Mouse (Mus musculus) layer of hippocampus, adult 9-11 months (tissue): Measurements from ENCODE around the gene Izumo1.

ENCODE experiments used
- DNase-seq: peaks from one replicate; pipeline ENCODE4 v3.0.0; 2022

The Izumo1 gene

DNA sequence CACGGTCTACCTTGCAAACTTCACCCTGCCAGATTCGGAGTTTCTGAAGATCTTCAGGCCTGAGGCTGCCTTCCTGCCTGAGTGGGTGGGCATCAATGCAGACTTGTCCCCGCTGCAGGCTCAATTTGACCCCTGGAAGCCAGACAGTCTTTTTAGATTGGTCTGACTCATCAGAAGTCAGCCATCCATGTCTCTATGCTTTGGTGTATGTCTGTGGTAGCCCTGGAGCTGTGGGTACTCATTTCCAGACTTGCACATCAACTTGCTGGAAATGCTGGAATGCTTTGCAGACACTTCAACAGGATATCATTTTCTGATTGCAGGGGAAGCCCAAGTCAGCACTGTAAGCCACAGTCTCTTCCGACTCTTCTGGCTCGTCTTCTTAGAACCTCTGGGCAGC, 2.0 kb upstream of the Izumo1 start:
- no peak for DNase-seq

DNA sequence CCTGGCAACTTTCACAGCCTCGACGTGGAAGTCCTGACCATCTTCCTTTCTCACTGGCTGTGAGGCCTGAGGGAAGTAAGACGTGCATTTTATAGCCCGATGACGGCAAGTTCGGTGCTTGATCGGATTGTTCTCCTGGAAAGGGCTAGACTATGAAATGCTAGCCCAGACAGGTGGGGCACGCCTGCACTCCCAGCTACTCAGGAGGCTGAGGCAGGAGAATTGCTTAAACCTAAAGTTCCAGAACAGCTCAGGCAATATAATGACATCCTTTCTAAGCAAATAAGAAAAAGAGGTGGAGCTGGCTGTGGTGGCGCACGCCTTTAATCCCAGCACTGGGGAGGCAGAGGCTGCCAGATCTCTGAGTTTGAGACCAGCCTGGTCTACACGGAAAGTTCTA, 1.9 kb downstream of the Izumo1 start:
- no peak for DNase-seq

DNA sequence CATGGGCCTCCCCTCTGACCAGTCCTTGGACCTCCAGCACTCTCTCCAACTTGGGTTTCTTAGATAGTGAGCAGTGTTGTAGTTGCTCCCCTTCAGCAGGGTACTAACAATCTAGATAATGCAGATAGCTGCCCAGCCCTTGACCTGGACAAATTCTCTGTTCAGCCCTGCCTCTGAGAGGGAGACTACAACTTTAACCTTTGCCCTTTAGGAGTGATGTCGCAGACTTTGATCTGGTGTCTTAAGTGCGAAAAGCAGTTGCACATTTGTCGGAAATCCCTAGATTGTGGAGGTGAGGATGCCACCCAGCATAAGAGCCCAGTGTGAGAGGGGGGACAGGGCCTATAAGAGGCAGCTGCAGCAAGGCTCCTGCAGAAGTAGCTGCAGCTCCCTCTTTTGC, 3.1 kb downstream of the Izumo1 start:
- no peak for DNase-seq

DNA sequence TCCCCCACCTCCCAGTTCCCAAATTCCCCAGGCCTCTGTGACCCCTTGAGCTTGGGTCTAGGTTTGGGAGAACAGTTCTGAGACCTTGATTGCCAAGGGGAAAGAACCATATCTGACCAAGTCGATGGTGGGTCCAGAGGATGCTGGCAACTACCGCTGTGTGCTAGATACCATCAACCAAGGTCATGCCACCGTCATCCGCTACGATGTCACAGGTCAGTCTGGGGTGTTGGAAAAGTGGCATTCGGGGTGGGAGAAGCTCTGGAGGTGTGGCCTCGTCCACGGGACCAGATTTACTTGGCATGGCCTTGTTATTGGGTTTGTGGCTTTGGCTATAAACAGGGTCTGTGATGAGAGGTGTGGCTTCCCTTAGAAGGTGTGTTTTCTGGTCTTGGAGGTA, 3.9 kb downstream of the Izumo1 start:
- DNase-seq: no peak

DNA sequence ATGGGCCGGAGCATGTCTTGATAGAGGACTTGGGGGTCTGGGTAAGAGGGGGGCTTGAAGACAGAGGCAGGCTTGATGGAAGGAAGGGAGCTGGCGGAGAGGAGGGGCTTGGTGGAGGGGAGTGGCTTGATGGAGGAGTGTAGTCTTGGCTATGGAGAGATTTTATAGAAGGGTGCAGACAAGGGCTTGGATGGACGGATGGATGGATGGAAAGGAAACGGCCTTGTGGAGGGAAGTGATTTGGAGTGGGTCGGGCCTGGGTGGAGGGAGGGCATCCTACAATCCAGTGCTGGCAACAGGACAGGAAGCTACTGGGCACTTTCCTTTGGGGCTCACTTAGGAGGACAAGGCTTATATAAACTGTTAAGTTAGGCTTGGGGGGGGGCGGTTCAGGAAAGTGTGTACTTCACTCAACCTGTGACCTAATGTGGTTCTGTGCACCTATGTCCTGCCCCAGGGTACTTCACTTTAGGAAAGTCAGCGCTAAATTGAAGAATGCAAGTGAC, 5.0 kb downstream of the Izumo1 start:
- DNase-seq: no peak

DNA sequence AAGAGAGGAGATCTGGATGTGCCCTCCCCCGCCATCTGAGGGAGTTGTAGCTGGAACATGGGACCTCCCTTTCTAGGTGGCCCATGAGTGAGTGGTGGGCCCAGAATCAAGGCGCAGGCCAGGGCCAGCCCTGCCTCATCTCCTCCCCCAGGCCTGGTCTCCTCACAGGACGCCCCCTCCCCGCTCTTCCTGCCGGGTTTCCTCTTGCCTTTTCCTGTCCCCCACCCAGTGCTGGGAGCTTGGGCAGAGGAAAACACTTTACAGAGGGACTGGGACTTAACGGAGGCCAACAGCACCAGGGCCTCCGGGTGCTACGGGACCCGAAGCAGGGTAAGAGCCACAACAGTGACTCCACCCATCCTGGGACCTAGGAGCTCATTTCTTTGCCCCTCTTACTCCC, 5.7 kb downstream of the Izumo1 start, which contains the start of gene Rasip1:
Gene Rasip1, plus strand, starts transcription at position 228 of the 400 bp plus-strand sequence.
- no peak for DNase-seq

DNA sequence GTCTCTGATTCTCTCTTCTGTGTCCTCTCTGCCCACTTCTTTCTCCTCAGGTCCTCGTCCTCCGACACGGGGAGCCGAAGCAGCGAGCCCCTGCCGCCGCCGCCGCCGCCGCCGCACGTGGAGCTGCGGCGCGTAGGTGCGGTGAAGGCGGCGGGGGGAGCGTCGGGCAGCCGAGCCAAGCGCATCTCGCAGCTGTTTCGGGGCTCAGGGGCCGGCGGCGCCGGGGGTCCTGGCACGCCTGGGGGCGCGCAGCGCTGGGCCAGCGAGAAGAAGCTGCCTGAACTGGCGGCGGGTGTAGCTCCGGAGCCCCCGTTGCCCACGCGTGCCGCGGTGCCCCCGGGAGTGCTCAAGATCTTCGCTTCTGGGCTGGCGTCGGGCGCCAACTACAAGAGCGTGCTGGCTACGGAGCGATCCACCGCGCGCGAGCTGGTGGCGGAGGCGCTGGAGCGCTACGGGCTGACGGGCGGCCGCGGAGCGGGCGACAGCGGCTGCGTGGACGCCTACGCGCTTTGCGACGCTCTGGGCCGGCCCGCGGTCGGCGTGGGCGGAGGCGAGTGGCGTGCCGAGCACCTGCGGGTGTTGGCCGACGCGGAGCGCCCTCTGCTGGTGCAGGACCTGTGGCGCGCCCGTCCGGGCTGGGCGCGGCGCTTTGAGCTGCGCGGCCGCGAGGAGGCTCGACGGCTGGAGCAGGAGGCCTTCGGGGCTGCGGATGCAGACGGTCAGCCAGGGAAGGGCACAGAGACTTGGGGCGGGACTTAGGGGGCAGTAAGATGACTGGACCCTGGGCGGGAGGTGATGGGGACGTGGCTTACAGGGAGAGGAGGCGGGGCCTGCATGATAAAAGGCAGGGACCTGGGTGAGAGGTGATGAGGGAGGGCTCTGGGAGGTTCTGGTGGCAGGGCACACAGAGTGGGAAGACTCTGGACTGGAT, 7.0 kb downstream of the Izumo1 start:
- DNase-seq: peak; percentile 81

DNA sequence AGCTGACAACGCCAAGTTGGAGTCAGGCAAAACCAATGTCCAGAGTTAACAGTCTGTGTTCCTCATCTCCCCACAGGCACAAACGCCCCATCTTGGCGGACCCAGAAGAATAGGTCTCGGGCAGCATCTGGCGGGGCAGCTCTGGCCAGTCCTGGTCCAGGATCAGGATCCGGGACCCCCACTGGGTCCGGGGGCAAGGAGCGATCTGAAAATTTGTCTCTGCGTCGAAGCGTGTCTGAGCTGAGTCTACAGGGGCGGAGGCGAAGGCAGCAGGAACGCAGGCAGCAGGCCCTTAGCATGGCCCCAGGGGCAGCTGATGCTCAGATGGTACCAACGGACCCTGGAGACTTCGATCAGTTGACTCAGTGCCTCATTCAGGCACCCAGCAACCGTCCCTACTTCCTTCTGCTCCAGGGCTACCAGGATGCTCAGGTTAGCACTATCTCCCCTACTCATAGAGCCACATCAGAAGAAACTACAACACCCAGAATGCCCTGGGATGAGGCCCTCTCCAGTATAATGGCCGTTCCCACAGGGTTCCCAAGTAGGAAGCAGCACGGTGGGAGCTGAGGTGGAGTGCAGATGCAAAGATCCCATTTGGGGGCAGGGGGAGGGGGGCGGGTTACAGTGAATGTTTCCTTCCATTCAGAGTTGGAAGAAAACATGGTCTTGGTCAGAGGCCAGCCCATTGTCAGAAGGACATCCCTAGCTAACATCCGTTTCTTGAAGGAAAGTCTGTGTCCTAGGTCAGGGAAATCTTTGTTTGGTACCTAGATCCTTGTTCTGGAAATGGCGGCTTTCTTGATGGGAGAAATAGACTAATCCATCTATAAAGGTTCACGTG, 8.7 kb downstream of the Izumo1 start:
- DNase-seq: no peak

DNA sequence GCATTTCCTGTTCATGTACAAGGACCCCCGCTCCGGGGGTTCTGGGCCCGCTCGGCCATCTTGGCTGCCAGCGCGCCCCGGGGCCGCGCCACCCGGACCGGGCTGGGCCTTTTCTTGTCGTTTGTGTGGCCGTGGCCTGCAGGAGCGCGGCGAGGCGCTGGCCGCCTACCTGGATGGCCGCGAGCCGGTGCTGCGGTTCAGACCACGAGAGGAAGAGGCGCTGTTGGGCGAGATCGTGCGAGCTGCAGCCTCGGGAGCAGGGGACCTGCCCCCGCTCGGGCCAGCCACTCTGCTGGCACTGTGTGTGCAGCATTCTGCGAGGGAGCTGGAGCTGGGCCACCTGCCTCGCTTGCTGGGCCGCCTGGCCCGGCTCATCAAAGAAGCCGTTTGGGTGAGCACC, 10.9 kb downstream of the Izumo1 start:
- no peak for DNase-seq

DNA sequence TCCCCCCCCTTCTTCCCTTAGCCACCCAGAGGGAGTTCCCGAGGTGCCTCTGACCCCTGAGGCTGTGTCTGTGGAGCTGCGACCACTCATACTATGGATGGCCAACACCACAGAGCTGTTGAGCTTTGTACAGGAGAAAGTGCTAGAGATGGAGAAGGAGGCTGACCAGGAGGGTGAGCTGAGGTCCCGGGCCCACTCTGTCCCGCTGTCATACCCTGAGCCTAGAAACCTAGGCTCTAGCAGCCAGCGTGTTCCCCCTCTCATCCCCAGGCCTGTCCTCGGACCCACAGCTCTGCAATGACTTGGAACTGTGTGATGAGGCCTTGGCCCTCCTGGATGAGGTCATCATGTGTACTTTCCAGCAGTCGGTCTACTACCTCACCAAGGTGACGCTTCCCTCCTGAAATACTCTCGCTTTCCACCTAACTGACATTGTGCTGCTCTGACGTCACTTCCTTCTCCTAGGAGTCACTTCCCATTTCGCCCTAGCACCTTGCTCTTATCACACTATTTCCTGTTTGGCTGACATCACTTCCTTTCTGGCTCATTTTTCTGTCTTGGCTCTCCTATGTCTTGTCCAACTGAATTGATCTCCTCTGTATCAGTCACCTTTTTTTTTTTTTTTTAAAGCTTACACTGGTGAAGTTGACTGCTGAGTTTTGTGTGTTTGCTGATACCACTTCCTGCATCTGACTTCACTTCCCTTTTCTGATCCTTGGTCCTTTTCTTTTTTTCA, 13.5 kb downstream of the Izumo1 start:
- DNase-seq: no peak

DNA sequence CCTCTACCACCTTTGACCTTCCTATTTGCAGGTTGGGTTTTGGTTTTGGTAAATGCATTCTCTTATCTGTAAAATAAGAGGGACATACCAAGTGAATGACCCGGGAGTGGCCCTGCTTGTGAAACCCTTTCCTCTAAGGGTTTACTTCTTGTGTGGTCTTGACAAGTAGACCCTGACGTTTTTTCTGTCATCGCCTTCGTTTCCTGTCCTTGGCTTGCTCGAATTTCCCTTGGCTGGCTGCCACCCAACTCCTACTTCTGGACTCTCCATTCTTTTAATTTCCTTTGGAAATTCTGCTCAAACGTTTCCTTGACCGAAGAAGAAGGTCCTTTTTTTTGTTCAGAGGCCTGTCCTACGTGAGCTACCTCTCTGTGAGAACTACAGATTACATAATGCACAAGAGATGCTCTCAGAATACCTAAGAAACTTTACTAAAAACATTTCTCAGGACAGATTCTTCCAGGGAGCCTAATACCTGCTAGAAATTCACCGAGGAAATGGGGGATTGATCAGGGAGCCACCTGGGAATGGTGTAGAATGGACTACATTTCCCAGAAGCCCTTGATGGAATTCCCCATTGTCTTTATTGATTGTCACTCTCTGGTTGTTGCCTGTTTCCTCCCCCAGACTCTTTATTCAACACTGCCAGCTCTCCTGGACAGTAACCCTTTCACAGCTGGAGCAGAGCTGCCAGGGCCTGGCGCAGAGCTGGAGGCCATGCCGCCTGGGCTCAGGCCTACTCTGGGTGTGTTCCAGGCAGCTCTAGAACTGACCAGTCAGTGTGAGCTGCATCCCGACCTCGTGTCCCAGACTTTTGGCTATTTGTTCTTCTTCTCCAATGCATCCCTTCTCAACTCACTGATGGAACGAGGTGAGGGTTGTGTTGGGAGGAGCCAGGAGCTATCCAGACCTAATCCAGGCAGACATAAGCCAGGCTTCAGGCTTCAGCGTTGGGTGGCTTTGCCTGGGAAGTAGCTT, 14.4 kb downstream of the Izumo1 start:
- no peak for DNase-seq

DNA sequence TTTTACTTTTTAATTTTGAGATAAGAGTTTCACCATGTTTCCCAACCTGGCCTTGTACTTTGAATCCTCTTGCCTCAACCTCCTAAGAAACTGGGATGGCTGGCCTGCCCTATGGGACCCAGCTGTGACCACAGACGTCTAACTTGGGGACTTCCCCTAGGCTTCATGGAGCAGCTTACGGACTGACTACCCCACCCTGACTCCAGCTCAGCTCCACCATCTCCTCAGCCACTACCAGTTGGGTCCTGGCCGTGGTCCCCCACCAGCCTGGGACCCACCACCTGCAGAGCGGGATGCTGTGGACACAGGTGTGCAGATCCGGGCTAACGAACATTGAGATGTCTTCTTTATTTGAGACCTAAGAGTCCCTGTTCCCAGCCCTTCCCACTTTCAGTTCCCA, 16.1 kb downstream of the Izumo1 start:
- DNase-seq: no peak

DNA sequence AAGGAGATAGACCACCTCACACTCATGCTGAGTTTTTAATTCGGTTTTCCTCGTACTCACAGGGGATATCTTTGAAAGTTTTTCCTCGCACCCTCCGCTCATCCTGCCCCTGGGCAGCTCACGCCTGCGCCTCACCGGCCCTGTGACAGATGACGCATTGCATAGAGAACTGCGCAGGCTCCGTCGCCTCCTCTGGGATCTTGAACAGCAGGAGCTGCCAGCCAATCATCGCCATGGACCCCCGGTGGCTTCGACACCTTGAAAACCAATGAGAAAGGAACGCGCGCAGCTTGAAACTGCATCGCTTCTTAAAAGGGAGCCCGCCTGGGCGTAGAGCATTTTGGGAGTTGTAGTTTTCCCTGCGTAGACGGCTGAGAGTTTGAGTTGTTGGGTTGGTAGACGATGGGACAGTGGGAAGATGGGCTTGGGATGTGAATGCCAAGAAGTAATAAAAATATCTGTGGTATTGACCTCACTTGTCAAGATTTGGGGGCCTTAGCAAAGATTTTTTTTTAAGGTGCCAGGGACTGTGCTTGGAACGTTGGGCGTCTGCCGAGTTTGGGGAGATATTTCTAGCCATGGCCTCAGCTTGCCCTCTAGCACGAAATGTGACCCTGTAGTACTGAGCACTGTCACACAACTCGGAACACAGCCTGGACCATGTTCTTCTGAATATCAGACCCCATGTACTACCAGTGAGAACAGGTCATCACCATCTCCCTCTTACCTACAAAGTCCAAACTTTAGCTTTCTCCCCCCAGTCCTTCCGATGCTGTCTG, 17.2 kb downstream of the Izumo1 start:
- DNase-seq: peak; percentile 98

DNA sequence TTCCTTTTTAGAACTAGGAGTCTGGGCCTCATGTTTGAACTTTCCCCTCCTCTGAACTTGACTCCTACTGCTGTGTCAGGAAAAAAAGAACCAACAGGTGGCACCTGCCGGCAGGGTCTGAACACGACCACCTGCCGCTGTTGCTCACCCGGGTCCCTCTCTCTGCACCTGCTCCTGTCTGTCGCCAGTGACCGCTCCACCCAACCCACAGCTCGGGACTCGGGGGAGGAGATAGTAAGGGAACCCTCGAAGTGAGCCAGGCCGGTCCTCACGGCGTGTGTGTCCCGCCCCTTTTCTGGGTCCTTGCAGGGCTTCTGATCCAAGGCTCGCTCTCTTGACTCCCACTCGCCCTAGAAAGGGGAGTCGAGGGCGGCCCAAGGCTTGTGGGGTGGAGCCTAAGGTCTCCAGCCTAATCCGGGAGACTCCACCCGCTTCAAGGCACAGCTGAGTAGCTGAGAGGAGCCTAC, 18.0 kb downstream of the Izumo1 start, which contains the start of gene Mamstr:
Gene Mamstr, plus strand, starts transcription at position 417 of the 467 bp plus-strand sequence.
- no peak for DNase-seq

DNA sequence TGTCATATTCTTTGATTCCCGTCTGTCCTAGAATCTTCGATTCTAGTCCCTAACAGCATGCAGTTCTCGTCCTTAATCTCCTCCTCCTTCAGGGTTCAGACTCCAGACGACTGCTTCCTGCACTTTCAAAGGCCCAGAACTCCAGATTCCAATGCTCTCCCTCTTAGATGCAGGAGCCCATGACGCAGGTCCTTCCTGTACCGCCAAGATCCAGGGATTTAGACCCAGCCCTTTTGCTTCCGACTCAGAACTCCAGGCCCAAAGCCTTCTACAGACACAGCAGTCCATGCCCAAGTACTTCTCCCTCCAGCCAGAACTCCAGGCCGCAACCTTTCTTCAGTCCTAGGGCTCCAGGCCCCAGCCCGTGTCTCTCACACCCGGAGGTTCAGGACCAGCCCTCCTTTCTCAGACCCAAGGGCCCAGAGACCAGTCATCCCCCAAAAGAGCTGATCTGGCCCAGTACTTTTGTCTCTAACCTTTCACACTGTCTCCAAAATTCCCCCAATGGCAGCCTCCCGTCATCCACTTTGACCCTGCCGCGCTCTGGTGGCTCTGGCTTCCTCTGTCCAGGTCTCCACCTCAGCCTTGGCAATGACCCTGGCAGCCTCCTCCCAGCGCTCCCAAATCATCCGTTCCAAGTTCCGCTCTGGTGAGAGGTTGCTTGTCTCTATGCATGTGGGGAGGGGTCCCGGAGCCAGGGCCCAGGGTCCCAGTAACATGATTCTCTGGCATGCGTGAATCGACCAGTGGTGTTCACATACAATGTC, 18.8 kb downstream of the Izumo1 start:
- DNase-seq: no peak

DNA sequence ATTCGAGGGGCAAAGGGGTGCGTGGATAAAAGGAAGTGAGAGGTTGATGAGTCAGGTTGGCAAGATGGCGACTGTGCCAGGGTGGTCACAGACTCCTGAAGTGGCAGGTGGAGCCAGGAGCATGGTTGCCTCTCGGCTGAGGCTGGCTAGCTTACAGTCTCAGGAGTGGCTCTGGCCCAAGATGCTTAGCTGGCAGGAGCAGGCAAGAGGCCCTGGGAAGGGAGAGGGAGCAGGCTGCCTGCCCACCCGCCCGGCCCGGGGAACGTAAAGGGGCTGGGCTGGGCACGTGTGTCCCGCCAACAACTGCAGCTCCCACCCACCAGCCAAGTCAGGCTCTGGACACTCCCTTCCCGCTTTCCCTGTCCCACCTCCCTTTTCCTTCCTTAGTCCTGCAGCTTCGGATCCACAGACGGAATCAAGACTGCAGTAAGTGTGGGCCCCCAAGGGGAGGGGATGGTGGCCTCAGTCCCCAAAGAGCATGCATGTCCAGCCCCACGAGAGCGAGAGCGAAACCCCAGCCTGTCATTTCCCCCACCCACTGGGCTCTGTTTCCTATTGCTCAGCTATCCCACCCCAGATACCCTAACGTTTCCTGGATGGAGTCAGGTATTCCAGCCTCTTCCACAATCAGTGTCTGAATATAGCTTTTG, 19.9 kb downstream of the Izumo1 start:
- no peak for DNase-seq

DNA sequence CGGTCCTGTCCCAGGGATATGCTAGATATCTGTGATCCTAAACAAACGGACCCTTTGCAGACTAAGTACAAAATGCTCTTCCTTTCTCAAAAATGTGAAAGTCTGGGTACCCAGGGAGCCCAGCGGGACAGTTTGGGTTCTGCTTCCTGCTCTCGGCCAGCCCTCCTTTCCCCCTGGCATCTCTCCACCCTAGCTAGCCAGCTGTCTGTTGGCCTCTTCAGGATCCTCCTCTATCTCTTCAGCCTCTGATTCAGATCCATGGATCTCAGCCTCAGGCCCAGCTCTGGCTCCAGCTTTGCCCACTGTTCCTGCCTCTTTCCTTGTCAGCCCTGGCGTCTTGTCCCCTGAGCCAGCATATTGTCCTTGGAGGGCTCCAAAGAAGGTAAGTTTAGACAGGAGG, 20.5 kb downstream of the Izumo1 start:
- DNase-seq: no peak

DNA sequence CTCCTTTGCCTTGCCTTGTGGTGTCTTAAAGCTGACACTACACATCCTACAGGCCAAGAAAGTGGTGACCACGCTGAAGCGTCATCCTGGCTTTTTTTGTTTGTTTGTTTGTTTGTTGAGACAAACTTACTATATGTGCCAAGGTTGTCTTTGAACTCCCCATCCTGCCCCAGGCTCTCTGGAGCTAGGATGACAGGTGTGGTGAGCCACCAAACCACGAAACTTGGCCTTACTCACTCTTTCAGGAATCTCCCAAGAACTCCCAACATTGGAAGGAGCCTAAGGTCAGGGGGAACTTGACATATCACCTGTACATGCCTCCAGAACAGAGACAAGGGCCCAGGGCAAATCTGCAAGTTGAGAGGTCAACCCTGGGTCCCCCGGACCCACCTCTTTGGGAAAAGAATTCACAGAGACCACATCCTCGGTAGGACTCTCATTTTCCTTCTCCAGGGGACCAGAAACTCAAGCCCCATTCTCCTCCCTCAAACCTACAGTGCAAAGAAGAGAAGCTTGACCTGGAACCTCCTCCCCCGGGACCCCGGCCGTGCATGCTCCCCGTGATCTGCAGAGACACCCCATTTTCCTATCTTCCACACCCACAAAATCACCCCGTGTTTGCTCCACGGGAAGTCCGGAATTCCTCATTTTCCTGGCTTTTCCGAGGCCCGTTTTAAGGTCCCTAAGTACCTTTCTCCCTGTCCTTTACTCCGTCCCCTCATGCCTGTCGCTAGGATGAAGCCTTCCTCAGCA, 21.1 kb downstream of the Izumo1 start:
- DNase-seq: no peak
